Mouse (Mus musculus) adrenal gland, adult 18-20 months (tissue): ENCODE measurements around the gene Strip1. TPM values are rescaled to one million over a fixed set of nuclear protein-coding genes. Genes with fewer than 3 reads are reported as not detected.

Experiments
- DNase-seq, 2 experiments: peaks; one replicate each; pipeline ENCODE4 v3.0.0; 2021 to 2022; ENCODE audit warnings: low spot score in 2 of 2
- total RNA-seq, 2 experiments: library from RNA; stranded (reverse); gene quantifications; 1 replicate in 1 of 2; 2 replicates in 1 of 2; pipeline ENCODE4 v1.2.3; 2021

Strip1 gene
- total RNA-seq, 2 experiments from 2014 or later = 28.2 to 34.6 TPM

DNA sequence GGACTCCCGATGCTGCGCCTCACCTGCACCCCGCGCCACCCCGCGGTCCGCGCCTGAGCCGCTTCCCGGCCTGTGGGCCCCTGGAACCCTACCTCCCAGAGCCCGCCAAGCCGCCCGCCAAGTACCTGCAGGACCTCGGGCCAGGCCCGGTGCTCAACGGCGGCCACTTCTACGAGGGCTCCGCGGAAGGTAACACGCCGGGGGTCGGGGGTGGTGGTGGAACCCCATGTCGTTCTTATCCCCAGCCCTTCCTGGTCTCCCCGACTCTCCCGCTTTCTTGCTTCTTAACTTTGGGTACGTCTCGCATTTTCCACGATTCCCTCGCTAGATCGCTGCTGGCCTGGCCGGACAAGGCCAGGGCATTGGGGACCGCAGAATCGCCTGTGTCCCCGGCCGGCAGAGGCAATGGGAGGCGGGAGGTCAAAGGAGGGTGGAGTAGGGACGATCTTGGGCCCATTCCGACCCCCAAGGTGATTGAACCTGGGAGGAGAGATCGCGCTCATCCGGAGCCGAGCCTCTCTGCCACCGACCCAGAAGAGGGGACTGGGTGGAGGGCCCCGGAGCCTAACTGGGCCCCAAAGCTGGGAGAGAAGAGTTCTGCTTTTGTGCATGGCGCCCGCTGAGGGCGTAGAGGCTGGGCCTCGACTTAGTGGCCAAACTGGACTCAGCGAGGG lies 36.1 kb downstream of the Strip1 start:
- DNase-seq = no peak

DNA sequence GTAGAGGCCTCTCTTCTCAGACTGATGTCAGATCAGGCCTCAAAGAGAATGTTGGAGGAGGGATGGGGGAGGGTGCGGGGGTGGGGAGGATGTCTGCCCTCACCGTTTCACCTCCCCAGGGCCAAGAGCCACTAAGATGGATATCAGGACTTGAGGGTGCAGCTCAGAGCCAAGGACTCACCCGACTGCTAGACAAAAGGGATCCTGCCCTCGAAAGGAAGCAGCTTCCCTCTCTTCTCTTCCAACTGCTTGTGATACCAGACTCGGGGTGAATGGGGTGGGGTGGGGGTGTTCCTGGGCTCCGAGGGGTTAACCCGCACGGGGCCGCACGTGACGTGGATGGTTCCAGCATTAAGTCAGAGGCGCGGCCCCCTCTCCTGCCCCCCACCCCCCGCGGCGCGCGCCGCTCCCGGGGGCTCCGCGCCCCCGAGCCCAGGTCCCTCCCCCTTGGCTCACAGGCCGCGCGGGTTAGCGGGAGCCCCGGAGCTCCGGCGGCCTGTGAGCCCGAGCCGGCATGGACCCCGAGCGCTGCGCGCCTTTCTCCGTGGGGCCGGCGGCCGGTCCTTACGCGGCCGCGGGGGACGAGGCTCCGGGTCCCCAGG lies 36.7 kb downstream of the Strip1 start, which contains the start of gene Alx3:
Gene Alx3 (plus strand): TSS at position 370 of the 602 bp plus-strand sequence.
- no peak for DNase-seq

DNA sequence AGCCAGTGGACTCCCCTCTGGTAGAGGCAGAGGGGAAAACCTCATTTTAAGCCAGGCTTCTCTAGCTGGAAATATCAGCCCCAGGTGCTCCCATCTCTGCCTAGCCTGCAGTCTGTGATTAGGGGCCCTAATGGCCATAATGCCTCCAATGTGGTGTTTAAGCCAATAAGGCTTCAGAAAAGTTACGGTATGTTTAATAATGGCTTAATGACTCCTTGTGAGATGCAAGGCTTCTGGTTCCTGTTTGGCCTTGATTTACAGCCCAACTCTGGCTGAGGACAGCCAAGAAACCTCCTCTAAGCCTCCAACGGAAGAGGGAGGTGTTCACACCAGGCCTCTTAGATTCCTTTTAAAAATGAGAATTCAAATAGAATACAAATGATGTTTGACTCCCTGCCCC lies 37.9 kb downstream of the Strip1 start:
- no peak for DNase-seq

DNA sequence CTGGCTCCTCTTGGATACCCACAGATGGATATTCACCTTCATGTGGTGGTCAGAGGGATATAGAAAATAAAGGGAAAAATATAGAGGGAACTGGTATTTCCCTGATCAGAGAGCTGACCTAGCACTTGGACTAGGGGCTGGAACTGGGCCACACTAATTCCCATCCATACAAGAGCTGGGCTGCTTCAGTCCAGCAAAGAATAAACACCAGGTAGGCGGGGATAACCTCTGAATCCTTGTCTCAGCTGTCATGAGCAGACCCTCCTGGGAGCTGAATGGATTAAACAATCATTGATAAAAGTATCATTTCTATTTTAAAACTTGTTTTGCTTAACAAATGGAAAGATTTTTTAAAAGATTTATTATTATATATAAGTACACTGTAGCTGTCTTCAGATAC lies 39.9 kb downstream of the Strip1 start:
- no peak for DNase-seq

DNA sequence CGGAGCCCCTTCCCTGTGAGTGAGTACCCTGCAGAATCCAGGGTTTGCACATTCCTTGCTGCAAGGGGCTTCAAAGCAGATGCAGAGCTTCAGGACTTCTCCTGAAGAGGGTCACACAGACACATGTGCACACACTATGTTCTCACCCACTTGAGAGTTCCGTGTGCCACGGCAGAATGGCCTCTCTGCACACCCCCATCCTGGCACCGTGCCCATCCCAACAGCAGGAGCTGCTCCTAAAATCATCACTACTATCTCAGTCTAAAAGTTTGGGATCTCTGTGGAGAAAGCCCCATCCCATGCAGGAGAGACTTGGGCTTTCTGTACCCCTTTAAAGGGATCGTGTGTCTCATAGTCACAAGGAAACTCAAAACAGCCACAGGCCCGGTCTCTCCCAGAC lies 45.0 kb downstream of the Strip1 start:
- no peak for DNase-seq

GRCm38 (mm10) chr3:107583893-107584292 lies 47.6 kb downstream of the Strip1 start:
- no peak for DNase-seq

GRCm38 (mm10) chr3:107582875-107583767 lies 48.4 kb downstream of the Strip1 start:
- no peak for DNase-seq

DNA sequence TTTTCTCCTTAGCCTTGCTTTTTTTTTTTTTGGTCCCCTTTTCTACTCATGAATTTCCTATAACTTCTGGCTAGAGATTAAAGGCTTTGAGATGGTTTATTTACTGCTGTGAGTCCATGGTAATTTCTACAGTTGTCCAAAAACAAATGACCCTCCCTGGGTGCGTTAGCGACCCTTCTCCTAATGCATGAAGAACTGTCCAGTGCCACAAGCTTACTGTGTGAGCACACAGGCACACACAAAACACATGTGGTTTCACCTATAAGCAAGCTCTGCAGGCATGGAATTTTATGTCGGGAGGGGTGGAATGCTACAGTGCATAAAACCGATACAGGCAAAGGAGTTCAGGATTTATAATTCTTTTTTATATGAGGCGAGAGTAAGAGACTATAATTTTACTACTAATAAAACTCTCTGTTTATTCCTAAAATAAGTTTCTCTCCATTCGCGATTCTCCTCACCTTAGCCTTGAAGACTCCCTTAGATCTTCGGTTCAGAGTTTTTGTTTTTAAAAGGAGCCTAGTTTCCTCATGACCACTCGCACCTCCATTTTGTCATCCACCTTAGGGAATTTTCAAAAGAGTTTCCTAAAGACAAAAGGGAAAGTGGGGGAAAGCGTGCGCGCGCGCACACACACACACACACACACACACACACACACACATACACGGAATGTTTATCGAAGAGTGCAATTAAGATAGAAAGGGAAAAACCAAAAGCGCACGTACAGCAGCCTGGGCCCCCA lies 49.2 kb downstream of the Strip1 start:
- DNase-seq = no peak

- no peak for DNase-seq
Observed at GRCm38 (mm10) chr3:107581103-107582010, 50.1 kb downstream of the Strip1 start.

GRCm38 (mm10) chr3:107579466-107579865 lies 52.0 kb downstream of the Strip1 start:
- DNase-seq = peak; percentile 55 to 56

- no peak for DNase-seq
Observed at GRCm38 (mm10) chr3:107577810-107578390, 53.6 kb downstream of the Strip1 start.

GRCm38 (mm10) chr3:107576807-107577206 lies 54.7 kb downstream of the Strip1 start:
- no peak for DNase-seq

GRCm38 (mm10) chr3:107571205-107571604 lies 60.3 kb downstream of the Strip1 start:
- no peak for DNase-seq

GRCm38 (mm10) chr3:107568721-107569120 lies 62.8 kb downstream of the Strip1 start:
- DNase-seq = no peak

GRCm38 (mm10) chr3:107567766-107568165 lies 63.7 kb downstream of the Strip1 start:
- no peak for DNase-seq

- no peak for DNase-seq
Observed at GRCm38 (mm10) chr3:107565331-107565730, 66.2 kb downstream of the Strip1 start.

DNA sequence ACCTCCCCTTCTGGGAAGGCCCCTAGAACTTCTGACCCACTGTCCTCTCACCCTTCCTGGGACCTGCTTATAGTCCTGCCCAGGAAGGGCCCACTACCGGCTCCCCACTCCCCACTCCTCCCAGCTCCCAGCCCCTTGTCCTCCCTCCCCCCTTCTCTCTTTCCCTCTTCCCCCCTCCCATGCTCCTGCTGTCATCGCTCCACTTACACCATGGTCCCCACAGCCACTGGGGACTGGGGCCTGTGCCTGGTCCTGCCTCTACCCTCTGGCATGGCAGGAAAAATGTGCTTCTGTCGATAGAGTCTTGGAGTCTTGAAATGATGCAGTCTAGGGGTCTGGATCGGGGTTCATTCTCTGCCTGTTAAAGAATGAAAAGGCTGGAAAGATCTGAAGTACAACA lies 67.6 kb downstream of the Strip1 start:
- no peak for DNase-seq

DNA sequence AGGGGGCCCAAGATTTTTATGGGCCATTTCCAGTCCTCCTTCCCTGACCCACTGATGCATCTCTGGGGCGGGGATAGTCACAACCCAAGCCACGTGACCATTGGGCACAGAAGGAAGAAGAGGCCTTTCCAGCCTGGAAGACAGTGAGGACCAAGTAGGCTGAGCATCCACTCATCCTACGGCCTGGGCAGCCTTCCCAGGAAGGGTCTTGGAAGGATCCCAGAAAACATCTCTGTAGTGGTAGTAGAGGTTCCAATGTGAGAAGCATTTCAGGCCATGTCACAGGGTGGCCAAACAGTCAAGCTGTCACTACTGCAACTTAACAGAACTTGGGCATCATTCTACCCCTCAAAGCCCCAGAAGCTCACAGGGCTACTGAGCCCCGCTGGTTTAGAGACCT lies 68.9 kb downstream of the Strip1 start:
- no peak for DNase-seq
